Mouse (Mus musculus) C2C12 (cell line): ENCODE measurements at regions not wholly inside any gene's neighbourhood (a gene's known extent, or its start where the extent isn't known, plus 50 kb on each side); places are given as distances from the start of the nearest gene placed in this dataset.

Source experiments
- CTCF ChIP-seq: IDR thresholded peaks from one replicate; pipeline ENCODE4 v1.5.1; 2011; ENCODE audit not compliant: control insufficient read depth, insufficient read depth, insufficient read length
- MYOD1 ChIP-seq: IDR thresholded peaks from one replicate; pipeline ENCODE4 v1.6.1; 2011; ENCODE audit warnings: low read depth; ENCODE audit not compliant: control insufficient read depth, insufficient read length

DNA sequence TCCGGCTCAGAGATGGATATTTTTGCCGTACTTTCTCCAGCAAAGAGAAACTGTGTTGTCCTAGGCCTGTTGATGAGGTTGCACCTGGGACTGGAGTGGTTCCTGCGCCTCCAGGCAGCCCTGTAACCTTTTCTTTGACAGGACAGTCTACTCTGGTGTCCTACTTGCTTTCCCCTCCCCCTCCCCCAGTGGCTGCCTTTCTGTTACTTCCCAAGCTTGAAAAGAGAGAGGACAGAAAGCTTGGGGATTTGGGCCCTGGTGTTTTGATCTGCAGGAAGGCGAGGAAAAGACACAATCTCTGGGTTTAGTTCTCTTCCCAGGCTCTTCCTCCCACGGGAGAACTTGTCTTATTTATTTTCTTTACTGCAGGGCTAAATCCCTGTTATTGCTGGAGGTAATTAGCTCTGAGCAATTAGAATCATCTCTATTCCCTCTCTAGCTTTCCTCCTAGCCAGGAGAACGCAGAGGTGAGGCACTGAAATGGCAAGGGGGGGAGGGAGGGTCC lies 333.2 kb upstream of the Auts2 start:
- no peak for TF ChIP-seq CTCF
- TF ChIP-seq MYOD1: no peak
